Mouse (Mus musculus): Measurements from ENCODE around the gene Cyp4f37.

GRCm38 (mm10) chr17:32657041-32657440 lies 35.9 kb downstream of the Cyp4f37 start:
- TF ChIP-seq CTCF (IDR thresholded peaks at IDR 0.05; ENCODE audit: borderline replicate concordance, insufficient read depth, low read length) (no peak), POLR2A (IDR thresholded peaks at IDR 0.05; ENCODE audit: low read depth, low read length) (no peak)

Measured in embryonic fibroblast, embryonic 13.5 days (primary cell).